Mouse (Mus musculus) olfactory bulb, adult 2 months (tissue): Measurements from ENCODE around the gene Slc6a1.

Experiments
- CTCF ChIP-seq: fragments of 200-500 bp; IDR thresholded peaks from 2 replicates; pipeline ENCODE4 v1.5.1; 2012; ENCODE audit warnings: low read depth, mild to moderate bottlenecking, low read length, moderate library complexity; ENCODE audit not compliant: insufficient read depth
- POLR2A ChIP-seq: fragments of 200-500 bp; IDR thresholded peaks from 2 replicates; pipeline ENCODE4 v1.6.1; 2012; ENCODE audit warnings: mild to moderate bottlenecking, low read depth, low read length, moderate library complexity; ENCODE audit not compliant: insufficient read depth

GRCm38 (mm10) chr6:114295086-114295485 lies 12.7 kb downstream of the Slc6a1 start:
- TF ChIP-seq CTCF (no peak), POLR2A (no peak)
